Comparison of ENCODE assay signal across 23 mouse cellular contexts in genomic region chr3:68949381-68949780, GRCm38 (mm10). TPM values are rescaled to one million over a fixed set of nuclear protein-coding genes. Genes with fewer than 3 reads are reported as not detected.
A peak's percentile ranks its signal among the peaks of the same experiment; 100 is the strongest.
DNase-seq lines count a peak whose midpoint lies in the region; ATAC-seq lines count a peak whose summit lies in the region.
"Had no signal": no experiment of that assay in that cellular context is flagged by ENCODE, and none has a peak within 500 bp of the region (broad histone marks: within the 10 kb centered on the region; RNA-seq: fewer than 3 reads in every experiment).

No protein-coding gene starts in this region.

- no peak overlapping the region for H3K27ac ChIP-seq in hindbrain, embryonic 10.5 days
- no peak overlapping the region for H3K27ac ChIP-seq in hindbrain, embryonic 14.5 days
- no peak overlapping the region for H3K27ac ChIP-seq in midbrain, embryonic 10.5 days (replicated peaks)
- no peak overlapping the region for H3K27ac ChIP-seq in midbrain, embryonic 15.5 days
- H3K27ac ChIP-seq: embryonic facial prominence, embryonic 15.5 days; forebrain, embryonic 10.5 days; heart, embryonic 10.5 days had no signal

- peak; percentile 23 for DNase-seq in embryo, embryonic 10 days (ENCODE audit: low spot score)
- DNase-seq in embryo, embryonic 9.5 days (ENCODE audit: extremely low spot score) = no peak
- peak; percentile 18 for DNase-seq in hindbrain, embryonic 10.5 days (ENCODE audit: low spot score)
- DNase-seq in hindbrain, embryonic 14.5 days (ENCODE audit: low spot score) = no peak
- DNase-seq in midbrain, embryonic 10.5 days (ENCODE audit: low spot score) = peak; percentile 24
- DNase-seq in retina, embryonic 14.5 days (ENCODE audit: low spot score) = peak; percentile 38
- no peak for DNase-seq in frontal cortex, postnatal 14 days (ENCODE audit: low spot score in 2 of 2)
- DNase-seq: adrenal gland, adult 8-10 months; adrenal gland, postnatal 36 days; B cell, adult 2 months; embryo, embryonic 11 days; gastrocnemius, postnatal 36 days; heart, adult 18-20 months; heart, postnatal 10 days; heart, postnatal 4 days had no signal

- no peak overlapping the region for H3K9ac ChIP-seq in hindbrain, embryonic 14.5 days
- H3K9ac ChIP-seq in midbrain, embryonic 15.5 days = no peak overlapping the region
- H3K9ac ChIP-seq: embryonic facial prominence, embryonic 15.5 days had no signal

- no peaks in the 10 kb centered on the region for H3K9me3 ChIP-seq in hindbrain, embryonic 10.5 days
- H3K9me3 ChIP-seq in hindbrain, embryonic 14.5 days (ENCODE audit: control insufficient read depth, low read length) = no peaks in the 10 kb centered on the region
- no peaks in the 10 kb centered on the region for H3K9me3 ChIP-seq in midbrain, embryonic 10.5 days (replicated peaks)
- no peaks in the 10 kb centered on the region for H3K9me3 ChIP-seq in midbrain, embryonic 15.5 days
- H3K9me3 ChIP-seq: embryonic facial prominence, embryonic 15.5 days; forebrain, embryonic 10.5 days; G1E; heart, embryonic 10.5 days had no signal

- 51% methylated on average over 8 of the region's 8 CpGs for WGBS in hindbrain, embryonic 10.5 days
- 58% methylated on average over 8 of the region's 8 CpGs for WGBS in hindbrain, embryonic 14.5 days
- WGBS in midbrain, embryonic 10.5 days = 55% methylated on average over 8 of the region's 8 CpGs
- 48% methylated on average over 8 of the region's 8 CpGs for WGBS in midbrain, embryonic 15.5 days

- H3K36me3 ChIP-seq in hindbrain, embryonic 10.5 days = peaks cover 27% of the 10 kb centered on the region; the same call in 1 of the 2 replicates
- no peaks in the 10 kb centered on the region for H3K36me3 ChIP-seq in hindbrain, embryonic 14.5 days (replicated peaks; ENCODE audit: control insufficient read depth, insufficient read depth)
- H3K36me3 ChIP-seq in midbrain, embryonic 10.5 days = peaks cover 14% of the 10 kb centered on the region
- no peaks in the 10 kb centered on the region for H3K36me3 ChIP-seq in midbrain, embryonic 15.5 days (replicated peaks)
- H3K36me3 ChIP-seq: embryonic facial prominence, embryonic 15.5 days; heart, embryonic 10.5 days had no signal

- no peaks in the 10 kb centered on the region for H3K27me3 ChIP-seq in hindbrain, embryonic 10.5 days (ENCODE audit: insufficient read depth, poor library complexity, severe bottlenecking)
- H3K27me3 ChIP-seq in hindbrain, embryonic 14.5 days (ENCODE audit: control insufficient read depth, insufficient read depth, low read length) = no peaks in the 10 kb centered on the region
- H3K27me3 ChIP-seq in midbrain, embryonic 10.5 days (ENCODE audit: low read depth, poor library complexity, severe bottlenecking) = no peaks in the 10 kb centered on the region
- H3K27me3 ChIP-seq in midbrain, embryonic 15.5 days (replicated peaks) = no peaks in the 10 kb centered on the region
- H3K27me3 ChIP-seq: embryonic facial prominence, embryonic 15.5 days had no signal

- ATAC-seq in hindbrain, embryonic 14.5 days (ENCODE audit: low FRiP score) = no peak
- no peak for ATAC-seq in midbrain, embryonic 15.5 days (replicated peaks)
- ATAC-seq: CD4-positive, CD25-positive, alpha-beta regulatory T cell, adult 4 months; intestine, embryonic 16.5 days had no signal

- H3K4me1 ChIP-seq in hindbrain, embryonic 10.5 days (replicated peaks) = peaks cover 7% of the 10 kb centered on the region
- H3K4me1 ChIP-seq in hindbrain, embryonic 14.5 days (replicated peaks; ENCODE audit: control insufficient read depth, insufficient read depth, low read length) = no peaks in the 10 kb centered on the region
- H3K4me1 ChIP-seq in midbrain, embryonic 10.5 days = peaks cover 7% of the 10 kb centered on the region
- no peaks in the 10 kb centered on the region for H3K4me1 ChIP-seq in midbrain, embryonic 15.5 days
- H3K4me1 ChIP-seq: embryonic facial prominence, embryonic 15.5 days; heart, embryonic 10.5 days had no signal

- H3K4me3 ChIP-seq in hindbrain, embryonic 10.5 days = no peak overlapping the region
- H3K4me3 ChIP-seq in hindbrain, embryonic 14.5 days (replicated peaks; ENCODE audit: low read length) = no peak overlapping the region
- H3K4me3 ChIP-seq in midbrain, embryonic 10.5 days = no peak overlapping the region
- no peak overlapping the region for H3K4me3 ChIP-seq in midbrain, embryonic 15.5 days
- H3K4me3 ChIP-seq: embryonic facial prominence, embryonic 15.5 days; erythroblast, embryonic 14.5 days; forebrain, embryonic 10.5 days; heart, embryonic 10.5 days had no signal

- no peak overlapping the region for H3K4me2 ChIP-seq in hindbrain, embryonic 14.5 days (replicated peaks)
- no peak overlapping the region for H3K4me2 ChIP-seq in midbrain, embryonic 15.5 days
- H3K4me2 ChIP-seq: embryonic facial prominence, embryonic 15.5 days had no signal

RNA-seq across cellular contexts. Expression of gene Ift80, which starts 55.0 kb away (rescaled TPM):
- polyA plus RNA-seq in hindbrain, embryonic 10.5 days (2016; fragmentation: Nextera tagmentation; extraction: Ambion mirVana) = 12.9 and 18.2 TPM in 2 replicates
- polyA plus RNA-seq in hindbrain, embryonic 14.5 days (2014; fragmentation: Nextera tagmentation; extraction: Ambion mirVana) = 8.7 and 11.9 TPM in 2 replicates
- polyA plus RNA-seq in midbrain, embryonic 10.5 days (2016; fragmentation: Nextera tagmentation; extraction: Ambion mirVana) = 19.8 and 20.7 TPM in 2 replicates
- 8.0 and 8.3 TPM in 2 replicates for polyA plus RNA-seq in midbrain, embryonic 15.5 days (2015; fragmentation: Nextera tagmentation; extraction: Ambion mirVana)

RNA-seq across cellular contexts. Expression of gene Smc4, which starts 55.2 kb away (rescaled TPM):
- 101 and 172 TPM in 2 replicates for polyA plus RNA-seq in hindbrain, embryonic 10.5 days (2016; fragmentation: Nextera tagmentation; extraction: Ambion mirVana)
- polyA plus RNA-seq in hindbrain, embryonic 14.5 days (2014; fragmentation: Nextera tagmentation; extraction: Ambion mirVana) = 30.8 and 33.9 TPM in 2 replicates
- polyA plus RNA-seq in midbrain, embryonic 10.5 days (2016; fragmentation: Nextera tagmentation; extraction: Ambion mirVana) = 180 and 183 TPM in 2 replicates
- 32.1 and 36.9 TPM in 2 replicates for polyA plus RNA-seq in midbrain, embryonic 15.5 days (2015; fragmentation: Nextera tagmentation; extraction: Ambion mirVana)

Comparison
In these comparisons a context has a peak if more than half of its experiments do, and no peak if none do; other contexts are left out.
1. DNase-seq: peak in embryo, embryonic 10 days (single experiment), hindbrain, embryonic 10.5 days (single experiment), midbrain, embryonic 10.5 days (single experiment) and retina, embryonic 14.5 days (single experiment); none in embryo, embryonic 9.5 days (single experiment), hindbrain, embryonic 14.5 days (single experiment) and frontal cortex, postnatal 14 days (0 of 2).